Comparison of ENCODE assay signal across 8 mouse cellular contexts in genomic region chr9:90270944-90271295, GRCm38 (mm10). TPM values are rescaled to one million over a fixed set of nuclear protein-coding genes. Genes with fewer than 3 reads are reported as not detected.
DNase-seq lines count a peak whose midpoint lies in the region; ATAC-seq and TF ChIP-seq lines count a peak whose summit lies in the region.

No protein-coding gene starts in this region.

- peak; percentile 9; the same call in 1 of the 2 replicates for ATAC-seq in embryonic facial prominence, embryonic 14.5 days (ENCODE audit: low read depth)
- peak; percentile 18; the same call in 1 of the 2 replicates for ATAC-seq in limb, embryonic 12.5 days (ENCODE audit: insufficient number of reproducible peaks, insufficient read depth, low FRiP score, low TSS enrichment, low read depth)
- ATAC-seq in neural tube, embryonic 14.5 days (ENCODE audit: low read depth), result peak; percentile 22

- no peaks in the 10 kb centered on the region for H3K36me3 ChIP-seq in embryonic facial prominence, embryonic 14.5 days (ENCODE audit: control insufficient read depth, insufficient read depth, low read length)
- H3K36me3 ChIP-seq in limb, embryonic 12.5 days, result no peaks in the 10 kb centered on the region
- no peaks in the 10 kb centered on the region for H3K36me3 ChIP-seq in neural tube, embryonic 14.5 days (ENCODE audit: control insufficient read depth, insufficient read depth, low read length)

- DNase-seq in lung, adult 2 months, result no peak
- no peak for DNase-seq in lung, postnatal 14 days
- DNase-seq in embryonic facial prominence, embryonic 14.5 days (ENCODE audit: low spot score), result no peak
- DNase-seq in cerebellum, adult 11-12 months, result no peak
- DNase-seq in cerebellum, postnatal 4 days (ENCODE audit: low spot score in 2 of 2), result no peak
- no peak for DNase-seq in retina, postnatal 1 day

- 3% methylated on average over 11 of the region's 11 CpGs for WGBS in lung, adult 2 months
- WGBS in embryonic facial prominence, embryonic 14.5 days, result 10% methylated on average over 11 of the region's 11 CpGs
- WGBS in limb, embryonic 12.5 days, result 22% methylated on average over 11 of the region's 11 CpGs
- WGBS in neural tube, embryonic 14.5 days, result 18% methylated on average over 11 of the region's 11 CpGs

- no peak for TF ChIP-seq CTCF in lung, adult 2 months (IDR thresholded peaks at IDR 0.05; ENCODE audit: insufficient read depth, low read length)

- H3K9me3 ChIP-seq in embryonic facial prominence, embryonic 14.5 days (ENCODE audit: control insufficient read depth, low read length), result no peaks in the 10 kb centered on the region
- H3K9me3 ChIP-seq in limb, embryonic 12.5 days, result no peaks in the 10 kb centered on the region
- no peaks in the 10 kb centered on the region for H3K9me3 ChIP-seq in neural tube, embryonic 14.5 days (ENCODE audit: control insufficient read depth, low read length)

- no peaks in the 10 kb centered on the region for H3K27me3 ChIP-seq in embryonic facial prominence, embryonic 14.5 days (replicated peaks; ENCODE audit: control insufficient read depth, insufficient read depth, low read length)
- 0 out of 2 replicates have a peak, but pooled peaks cover 3% of the 10 kb centered on the region for H3K27me3 ChIP-seq in limb, embryonic 12.5 days
- peaks cover 2% of the 10 kb centered on the region; the same call in 1 of the 2 replicates for H3K27me3 ChIP-seq in neural tube, embryonic 14.5 days (ENCODE audit: control insufficient read depth, insufficient read depth, low read length)

- peak overlapping the region; percentile 92 for H3K4me3 ChIP-seq in lung, adult 2 months (replicated peaks; ENCODE audit: extremely low read depth, low read depth, low read length)
- peak overlapping the region; percentile 89 for H3K4me3 ChIP-seq in embryonic facial prominence, embryonic 14.5 days (ENCODE audit: low read depth, low read length)
- H3K4me3 ChIP-seq in limb, embryonic 12.5 days (replicated peaks), result peak overlapping the region; percentile 75
- peak overlapping the region; percentile 74 for H3K4me3 ChIP-seq in neural tube, embryonic 14.5 days (ENCODE audit: low read depth, low read length)

- H3K4me1 ChIP-seq in lung, adult 2 months (ENCODE audit: control insufficient read depth, insufficient read depth, low read length), result peaks cover 20% of the 10 kb centered on the region
- H3K4me1 ChIP-seq in embryonic facial prominence, embryonic 14.5 days (ENCODE audit: control insufficient read depth, insufficient read depth, low read length), result peaks cover 26% of the 10 kb centered on the region
- H3K4me1 ChIP-seq in limb, embryonic 12.5 days (replicated peaks), result peaks cover 15% of the 10 kb centered on the region
- H3K4me1 ChIP-seq in neural tube, embryonic 14.5 days (ENCODE audit: control insufficient read depth, insufficient read depth, low read length), result peaks cover 10% of the 10 kb centered on the region

- no peak for TF ChIP-seq POLR2A in lung, adult 2 months (IDR thresholded peaks at IDR 0.05; ENCODE audit: borderline replicate concordance, extremely low read depth, low read depth, low read length)

- peak overlapping the region; percentile 90 for H3K4me2 ChIP-seq in embryonic facial prominence, embryonic 14.5 days (ENCODE audit: low read depth, low read length)
- peak overlapping the region; percentile 85 for H3K4me2 ChIP-seq in limb, embryonic 12.5 days
- H3K4me2 ChIP-seq in neural tube, embryonic 14.5 days (ENCODE audit: low read depth, low read length), result peak overlapping the region; percentile 90

- peak overlapping the region; percentile 88 for H3K9ac ChIP-seq in embryonic facial prominence, embryonic 14.5 days (ENCODE audit: low read depth, low read length)
- peak overlapping the region; percentile 77 for H3K9ac ChIP-seq in limb, embryonic 12.5 days (replicated peaks)
- peak overlapping the region; percentile 85 for H3K9ac ChIP-seq in neural tube, embryonic 14.5 days (replicated peaks; ENCODE audit: low read depth, low read length)

- H3K27ac ChIP-seq in embryonic facial prominence, embryonic 14.5 days (replicated peaks; ENCODE audit: low read depth, low read length), result peak overlapping the region; percentile 74; the same call in 1 of the 2 replicates
- H3K27ac ChIP-seq in limb, embryonic 12.5 days, result no peak overlapping the region
- no peak overlapping the region for H3K27ac ChIP-seq in neural tube, embryonic 14.5 days (ENCODE audit: low read depth, low read length)

RNA-seq across cellular contexts. Expression of gene Tbc1d2b, which starts 0.3 kb away (rescaled TPM):
- polyA plus RNA-seq in lung, adult 2 months (2012; rRNA removed), result 40.7 and 46.4 TPM in 2 replicates
- polyA plus RNA-seq in embryonic facial prominence, embryonic 14.5 days (2014; fragmentation: Nextera tagmentation; extraction: Ambion mirVana), result 23.4 and 27.2 TPM in 2 replicates
- polyA plus RNA-seq in limb, embryonic 12.5 days (2016; fragmentation: Nextera tagmentation; extraction: Ambion mirVana), result 12.8 and 13.5 TPM in 2 replicates
- polyA plus RNA-seq in neural tube, embryonic 14.5 days (2014; fragmentation: Nextera tagmentation; extraction: Ambion mirVana), result 5.8 and 8.3 TPM in 2 replicates
